Mouse (Mus musculus) liver, embryonic 14.5 days (tissue): ENCODE data around the gene Mpnd. TPM values are rescaled to one million over a fixed set of nuclear protein-coding genes. Genes with fewer than 3 reads are reported as not detected.

Source experiments
- ATAC-seq: fragments of 200-750 bp; cut with Nextera tagmentation; 2 replicates; pipeline ENCODE4 v1.8.0; 2017; ENCODE audit warnings: moderate number of reproducible peaks, mild to moderate bottlenecking, moderate library complexity; ENCODE audit not compliant: insufficient read depth
- DNase-seq, 3 experiments: peaks; one replicate each; pipeline ENCODE4 v3.0.0-alpha.2; 2012 to 2013; ENCODE audit warnings: low read depth in 3 of 3, low spot score in 3 of 3
- H3K27ac ChIP-seq: fragments of 300-500 bp; sonication (generic); 2 replicates; pipeline ENCODE4 v1.5.1; 2014; ENCODE audit warnings: moderate library complexity, mild to moderate bottlenecking, control low read depth, inconsistent platforms
- H3K27me3 ChIP-seq: fragments of 300-500 bp; sonication (generic); 2 replicates; pipeline ENCODE4 v1.6.1; 2014; ENCODE audit warnings: mild to moderate bottlenecking, low read length, moderate library complexity; ENCODE audit not compliant: control insufficient read depth, insufficient read depth
- H3K36me3 ChIP-seq: fragments of 300-500 bp; sonication (generic); replicated peaks from 2 replicates; pipeline ENCODE4 v1.6.1; 2014; ENCODE audit warnings: low read depth; ENCODE audit not compliant: control insufficient read depth, insufficient read depth
- H3K4me1 ChIP-seq, 2 experiments: fragments of 200-500 bp in 1 of 2; fragments of 300-500 bp in 1 of 2; sonication (generic) in 1 of 2; replicated peaks; 2 replicates each; pipeline ENCODE4 v1.6.1; 2012 to 2014; ENCODE audit warnings: antibody characterized with exemption in 1 of 2, inconsistent platforms in 1 of 2, low read length in 1 of 2; ENCODE audit not compliant: control insufficient read depth in 2 of 2, insufficient read depth in 2 of 2
- H3K4me2 ChIP-seq: fragments of 300-500 bp; sonication (generic); 2 replicates; pipeline ENCODE4 v1.6.1; 2014; ENCODE audit warnings: low read depth, mild to moderate bottlenecking, control low read depth, moderate library complexity
- H3K4me3 ChIP-seq, 2 experiments: fragments of 200-500 bp in 1 of 2; fragments of 300-500 bp in 1 of 2; sonication (generic) in 1 of 2; 2 replicates each; pipeline ENCODE4 v1.5.1; 2012 to 2014; ENCODE audit warnings: low read depth in 2 of 2, low read length in 2 of 2, mild to moderate bottlenecking in 2 of 2, control low read depth in 1 of 2, inconsistent platforms in 1 of 2, moderate library complexity in 1 of 2; ENCODE audit not compliant: insufficient read depth in 1 of 2
- H3K9ac ChIP-seq: fragments of 300-500 bp; sonication (generic); replicated peaks from 2 replicates; pipeline ENCODE4 v1.6.1; 2014; ENCODE audit warnings: mild to moderate bottlenecking, control low read depth, moderate library complexity
- H3K9me3 ChIP-seq: fragments of 300-500 bp; sonication (generic); 2 replicates; pipeline ENCODE4 v1.6.1; 2016; ENCODE audit warnings: low read length, mixed read lengths; ENCODE audit not compliant: control insufficient read depth
- CTCF ChIP-seq: IDR thresholded peaks from 2 replicates; pipeline ENCODE4 v1.5.1; 2016; ENCODE audit warnings: antibody characterized with exemption, low read depth, control low read depth
- EP300 ChIP-seq: IDR thresholded peaks from 2 replicates; pipeline ENCODE4 v1.6.1; 2016; ENCODE audit warnings: antibody characterized with exemption, low read depth
- whole genome bisulfite sequencing: fragments of 180-500 bp; shearing (Covaris S2); extraction: QIAGEN DNeasy Blood & Tissue Kit; methylation state at CpG from one replicate; pipeline ENCODE4 v1.1.7; 2014; ENCODE audit not compliant: insufficient replicate concordance; 5-methylcytosine and 5-hydroxymethylcytosine counted together
- polyA plus RNA-seq, 2 experiments: library from polyadenylated mRNA; depleted of rRNA in 1 of 2; stranded (reverse) in 1 of 2; unstranded in 1 of 2; fragments of >200 nt; fragmentation: Nextera tagmentation in 1 of 2; extraction: Ambion mirVana in 1 of 2; gene quantifications; 2 replicates each; pipeline versions ENCODE4 v1.2.1 to v1.2.3; 2012 to 2014

The Mpnd gene
- polyA plus RNA-seq, 2 experiments, result 12.9 to 15.7 TPM

DNA sequence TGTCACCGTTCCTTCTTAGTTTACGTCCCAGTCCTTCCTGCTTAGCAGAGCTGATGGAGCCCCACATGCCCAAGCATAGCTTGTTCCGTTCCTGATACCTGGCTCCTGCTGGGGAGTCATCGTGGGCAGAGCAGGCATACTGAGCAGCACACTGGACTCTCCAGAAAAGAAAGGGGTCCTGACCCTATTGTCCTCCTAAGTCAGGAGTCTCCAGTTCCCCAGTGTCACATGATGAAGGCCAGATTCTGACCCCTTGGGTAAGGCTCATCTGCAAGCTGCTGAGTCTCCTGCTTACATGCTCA lies 17.4 kb downstream of the Mpnd start:
- Histone ChIP-seq H3K4me1 (peaks cover 0 to 14% of the 10 kb centered on the region in 2 experiments; a peak in 2 of 4 replicates), H3K9me3 (no peaks in the 10 kb centered on the region)
- 78% methylated on average over 4 of the region's 4 CpGs for WGBS

GRCm38 (mm10) chr17:56023386-56023785 lies 17.9 kb downstream of the Mpnd start:
- Histone ChIP-seq H3K27me3 (no peaks in the 10 kb centered on the region), H3K4me3 (no peak overlapping the region), H3K4me2 (no peak overlapping the region), H3K36me3 (no peaks in the 10 kb centered on the region; the same call in 1 of the 2 replicates), H3K9me3 (no peaks in the 10 kb centered on the region), H3K9ac (no peak overlapping the region), H3K4me1 (peaks cover 0 to 14% of the 10 kb centered on the region in 2 experiments; a peak in 2 of 4 replicates), H3K27ac (no peak overlapping the region)
- TF ChIP-seq CTCF, result no peak
- no peak for TF ChIP-seq EP300
- WGBS, result 32% methylated on average over 5 of the region's 5 CpGs
- no peak for ATAC-seq
- DNase-seq, result no peak

More for the DNA sequence above, 17.4 kb downstream of the Mpnd start:
- Histone ChIP-seq H3K4me3 (no peak overlapping the region), H3K4me2 (no peak overlapping the region), H3K27ac (no peak overlapping the region), H3K36me3 (no peaks in the 10 kb centered on the region; the same call in none of the 2 replicates), H3K9ac (no peak overlapping the region), H3K27me3 (no peaks in the 10 kb centered on the region)
- TF ChIP-seq CTCF (no peak), EP300 (no peak)
- ATAC-seq (no peak), DNase-seq (no peak)

DNA sequence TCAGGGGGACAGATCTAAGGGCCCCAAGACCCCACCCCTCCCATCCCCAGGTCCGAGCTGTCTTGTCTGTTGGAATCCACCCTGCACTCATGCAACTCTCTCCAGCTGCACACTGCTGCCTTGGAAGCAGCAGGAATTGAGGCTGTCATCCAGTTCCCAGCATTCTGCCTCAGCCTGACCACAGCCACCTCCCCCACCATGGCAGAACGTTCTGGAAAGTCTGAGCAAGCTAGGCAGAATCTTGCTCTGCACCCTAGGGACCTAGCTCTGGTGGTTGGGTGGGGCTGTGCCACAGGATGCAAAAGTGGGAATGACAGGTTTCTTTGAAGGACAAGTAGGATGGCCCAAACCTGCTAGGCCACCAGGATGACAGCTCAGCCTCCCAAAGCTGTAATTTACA lies 19.0 kb downstream of the Mpnd start:
- Histone ChIP-seq H3K9me3 (no peaks in the 10 kb centered on the region), H3K4me2 (no peak overlapping the region), H3K9ac (no peak overlapping the region), H3K36me3 (no peaks in the 10 kb centered on the region), H3K27me3 (no peaks in the 10 kb centered on the region), H3K4me3 (no peak overlapping the region), H3K4me1 (peaks cover 0 to 14% of the 10 kb centered on the region in 2 experiments; a peak in 2 of 4 replicates), H3K27ac (no peak overlapping the region)
- no peak for DNase-seq
- ATAC-seq, result no peak
- TF ChIP-seq CTCF, result no peak
- TF ChIP-seq EP300, result no peak
- WGBS, result 54% methylated on average over 2 of the region's 2 CpGs

DNA sequence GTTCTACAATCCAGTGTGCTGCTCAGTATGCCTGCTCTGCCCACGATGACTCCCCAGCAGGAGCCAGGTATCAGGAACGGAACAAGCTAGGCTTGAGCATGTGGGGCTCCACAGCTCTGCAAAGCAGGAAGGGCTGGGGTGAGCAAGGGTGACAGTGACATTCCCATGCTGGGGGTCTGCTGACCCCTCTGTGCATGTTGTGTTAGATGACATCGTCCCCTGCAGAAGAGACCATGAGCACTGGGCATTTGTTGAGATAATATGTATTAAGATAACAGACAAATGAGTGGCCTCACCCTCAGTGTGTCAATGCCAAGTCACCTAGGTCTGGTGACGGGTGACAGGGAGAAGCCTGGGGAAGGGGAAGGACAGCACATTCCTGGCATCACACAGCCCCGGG lies 19.4 kb downstream of the Mpnd start:
- no peak overlapping the region for H3K9ac ChIP-seq
- no peaks in the 10 kb centered on the region for H3K9me3 ChIP-seq
- ATAC-seq, result no peak
- H3K4me3 ChIP-seq, result no peak overlapping the region
- no peak overlapping the region for H3K27ac ChIP-seq
- TF ChIP-seq EP300 (no peak), CTCF (no peak)
- peaks cover 0 to 14% of the 10 kb centered on the region in 2 experiments; a peak in 2 of 4 replicates for H3K4me1 ChIP-seq
- H3K4me2 ChIP-seq, result no peak overlapping the region
- no peaks in the 10 kb centered on the region for H3K27me3 ChIP-seq
- DNase-seq, result no peak
- WGBS, result 70% methylated on average over 5 of the region's 5 CpGs
- H3K36me3 ChIP-seq, result no peaks in the 10 kb centered on the region

GRCm38 (mm10) chr17:56026303-56026702 lies 20.8 kb downstream of the Mpnd start:
- Histone ChIP-seq H3K27ac (no peak overlapping the region), H3K9ac (no peak overlapping the region), H3K9me3 (no peaks in the 10 kb centered on the region), H3K27me3 (no peaks in the 10 kb centered on the region), H3K36me3 (no peaks in the 10 kb centered on the region), H3K4me1 (peaks cover 0 to 18% of the 10 kb centered on the region in 2 experiments; a peak in 2 of 4 replicates), H3K4me2 (no peak overlapping the region), H3K4me3 (no peak overlapping the region)
- 78% methylated on average over 1 of the region's 1 CpGs for WGBS
- no peak for ATAC-seq
- no peak for TF ChIP-seq EP300
- no peak for TF ChIP-seq CTCF
- DNase-seq, result no peak
